Mouse (Mus musculus) liver, postnatal 0 days (tissue): ENCODE measurements around the gene Ninj1.
A peak's percentile ranks its signal among the peaks of the same experiment; 100 is the strongest.

ENCODE experiments used
- CTCF ChIP-seq: sonication (generic); IDR thresholded peaks from 2 replicates; pipeline ENCODE4 v1.5.1; 2016; ENCODE audit warnings: antibody characterized with exemption, low read depth
- EP300 ChIP-seq: IDR thresholded peaks from 2 replicates; pipeline ENCODE4 v1.6.1; 2016; ENCODE audit warnings: antibody characterized with exemption, low read depth, mild to moderate bottlenecking

DNA sequence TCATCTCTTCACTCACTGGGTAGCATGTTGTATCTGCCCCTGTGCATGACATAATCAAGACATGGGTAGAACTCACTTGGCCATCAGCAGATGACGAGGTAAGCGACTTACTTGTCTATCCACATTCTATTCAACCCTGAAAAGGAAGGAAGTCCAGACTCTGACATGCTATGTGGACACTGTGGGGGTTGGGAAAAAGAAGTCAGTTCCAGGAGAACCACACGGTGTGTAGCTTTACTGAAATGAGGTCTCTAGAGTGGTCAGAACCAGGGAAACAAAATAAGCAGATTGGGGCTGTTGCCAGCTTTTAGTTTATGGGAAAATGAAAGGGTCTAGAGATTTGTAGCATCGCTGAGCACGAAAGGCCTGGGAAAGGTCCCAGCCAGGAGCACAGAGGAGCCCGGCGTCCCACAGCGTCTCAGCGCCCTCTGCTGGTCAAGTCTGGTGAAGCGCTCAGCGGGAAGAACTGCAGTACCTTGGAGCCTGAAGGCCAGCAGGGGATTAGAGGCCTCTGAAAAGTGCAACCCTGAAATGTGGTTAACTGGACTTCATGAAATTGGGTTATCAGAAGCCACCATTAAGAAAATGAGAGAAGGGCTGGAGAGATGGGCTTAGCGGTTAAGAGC is 14.2 kb upstream of the Ninj1 start:
- TF ChIP-seq CTCF = peak; percentile 94
- TF ChIP-seq EP300 = no peak
